Mouse (Mus musculus) limb, embryonic 13.5 days (tissue): ENCODE results near the gene Yeats4. TPM values are rescaled to one million over a fixed set of nuclear protein-coding genes. Genes with fewer than 3 reads are reported as not detected.
"Not testable (repeated sequence)": the region's sequence is repeated elsewhere in the genome, so short reads cannot be mapped to it uniquely, and the experiment has no call there.

ENCODE experiments used
- ATAC-seq: fragments of 200-750 bp; cut with Nextera tagmentation; 2 replicates; pipeline ENCODE4 v1.8.0; 2017; ENCODE audit warnings: low read depth, moderate number of reproducible peaks, moderate TSS enrichment; ENCODE audit not compliant: low FRiP score
- H3K27ac ChIP-seq: fragments of 300-500 bp; sonication (generic); 2 replicates; pipeline ENCODE4 v1.5.1; 2015; ENCODE audit warnings: inconsistent platforms, mild to moderate bottlenecking, moderate library complexity
- H3K27me3 ChIP-seq: fragments of 300-500 bp; sonication (generic); 2 replicates; pipeline ENCODE4 v1.6.1; 2015; ENCODE audit warnings: mild to moderate bottlenecking, inconsistent platforms
- H3K36me3 ChIP-seq: fragments of 300-500 bp; sonication (generic); 2 replicates; pipeline ENCODE4 v1.6.1; 2015; ENCODE audit warnings: inconsistent platforms, mild to moderate bottlenecking, moderate library complexity
- H3K4me1 ChIP-seq: fragments of 300-500 bp; sonication (generic); 2 replicates; pipeline ENCODE4 v1.6.1; 2015; ENCODE audit warnings: inconsistent platforms
- H3K4me2 ChIP-seq: fragments of 300-500 bp; sonication (generic); replicated peaks from 2 replicates; pipeline ENCODE4 v1.6.1; 2015; ENCODE audit warnings: inconsistent platforms, mild to moderate bottlenecking, moderate library complexity
- H3K4me3 ChIP-seq: fragments of 300-500 bp; sonication (generic); 2 replicates; pipeline ENCODE4 v1.5.1; 2015; ENCODE audit warnings: moderate library complexity, mild to moderate bottlenecking, inconsistent platforms
- H3K9ac ChIP-seq: fragments of 300-500 bp; sonication (generic); 2 replicates; pipeline ENCODE4 v1.6.1; 2015; ENCODE audit warnings: mild to moderate bottlenecking, inconsistent platforms
- H3K9me3 ChIP-seq: fragments of 300-500 bp; sonication (generic); 2 replicates; pipeline ENCODE4 v1.6.1; 2016; ENCODE audit warnings: inconsistent platforms
- WGBS: fragments of 180-500 bp; shearing (Covaris S2); methylation state at CpG from one replicate; pipeline ENCODE4 v1.1.7; 2015; 5-methylcytosine and 5-hydroxymethylcytosine counted together
- polyA plus RNA-seq: library from polyadenylated mRNA; unstranded; fragments of >200 nt; fragmentation: Nextera tagmentation; extraction: Ambion mirVana; gene quantifications from 2 replicates; pipeline ENCODE4 v1.2.1, GENCODE M21; 2015

The Yeats4 gene
- polyA plus RNA-seq, 1 experiment from 2014 or later: 72.5 TPM

GRCm38 (mm10) chr10:117217246-117217840 is 7.0 kb downstream of the Yeats4 start:
- 83% methylated on average over 20 of the region's 20 CpGs for WGBS
- no peak for ATAC-seq

DNA sequence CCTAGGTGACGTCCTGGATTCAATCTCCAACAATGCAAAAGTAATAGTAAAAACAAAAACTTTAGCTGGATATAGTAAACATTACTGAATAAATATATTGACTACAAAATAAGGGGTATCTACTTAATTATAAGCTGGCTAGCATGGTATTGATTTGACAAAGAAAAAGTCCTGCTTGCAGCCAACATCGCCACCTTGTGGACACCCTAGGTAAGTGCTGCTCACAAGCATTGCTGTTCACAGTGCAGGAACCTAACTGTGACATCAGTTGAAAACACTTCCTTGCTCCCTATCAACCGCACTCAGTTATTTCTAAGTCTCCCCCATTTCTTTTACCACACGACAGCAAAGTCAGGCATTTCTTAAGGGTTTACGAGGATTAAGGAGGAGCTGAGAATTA is 7.5 kb downstream of the Yeats4 start:
- Histone ChIP-seq H3K27me3 (no peaks in the 10 kb centered on the region), H3K4me2 (no peak overlapping the region), H3K9ac (no peak overlapping the region), H3K4me1 (no peaks in the 10 kb centered on the region), H3K36me3 (peaks cover 87% of the 10 kb centered on the region), H3K9me3 (no peaks in the 10 kb centered on the region), H3K27ac (no peak overlapping the region), H3K4me3 (no peak overlapping the region)
- 71% methylated on average over 5 of the region's 5 CpGs for WGBS
- no peak for ATAC-seq

More at GRCm38 (mm10) chr10:117217246-117217840, 7.0 kb downstream of the Yeats4 start:
- H3K36me3 ChIP-seq: peaks cover 88% of the 10 kb centered on the region
- H3K9ac ChIP-seq: no peak overlapping the region
- H3K4me1 ChIP-seq: no peaks in the 10 kb centered on the region; the same call in 1 of the 2 replicates
- no peak overlapping the region for H3K4me3 ChIP-seq
- no peak overlapping the region for H3K4me2 ChIP-seq
- H3K27ac ChIP-seq: no peak overlapping the region
- no peaks in the 10 kb centered on the region for H3K9me3 ChIP-seq
- no peaks in the 10 kb centered on the region for H3K27me3 ChIP-seq

DNA sequence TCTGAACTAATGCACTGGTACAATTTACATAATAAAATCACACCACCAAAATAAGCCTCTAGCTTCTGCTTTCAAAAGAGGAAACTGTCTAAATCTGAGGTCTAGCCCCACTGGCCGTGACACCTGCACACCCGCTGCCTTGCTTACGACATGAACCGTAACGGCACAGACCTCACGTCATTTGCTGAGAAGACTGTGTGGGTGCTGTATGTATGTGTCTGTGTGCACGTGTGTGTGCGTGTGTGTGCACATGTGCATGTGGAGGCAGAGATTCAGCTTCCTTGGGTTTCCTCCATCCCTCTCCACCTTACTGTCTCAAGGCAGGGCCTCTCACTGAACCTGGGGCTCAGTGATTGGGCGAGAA is 8.2 kb downstream of the Yeats4 start:
- Histone ChIP-seq H3K9me3 (no peaks in the 10 kb centered on the region), H3K36me3 (peaks cover 85% of the 10 kb centered on the region), H3K27me3 (no peaks in the 10 kb centered on the region), H3K4me3 (no peak overlapping the region), H3K4me1 (no peaks in the 10 kb centered on the region), H3K4me2 (no peak overlapping the region), H3K9ac (no peak overlapping the region), H3K27ac (no peak overlapping the region)
- no peak for ATAC-seq
- WGBS: 96% methylated on average over 9 of the region's 9 CpGs

DNA sequence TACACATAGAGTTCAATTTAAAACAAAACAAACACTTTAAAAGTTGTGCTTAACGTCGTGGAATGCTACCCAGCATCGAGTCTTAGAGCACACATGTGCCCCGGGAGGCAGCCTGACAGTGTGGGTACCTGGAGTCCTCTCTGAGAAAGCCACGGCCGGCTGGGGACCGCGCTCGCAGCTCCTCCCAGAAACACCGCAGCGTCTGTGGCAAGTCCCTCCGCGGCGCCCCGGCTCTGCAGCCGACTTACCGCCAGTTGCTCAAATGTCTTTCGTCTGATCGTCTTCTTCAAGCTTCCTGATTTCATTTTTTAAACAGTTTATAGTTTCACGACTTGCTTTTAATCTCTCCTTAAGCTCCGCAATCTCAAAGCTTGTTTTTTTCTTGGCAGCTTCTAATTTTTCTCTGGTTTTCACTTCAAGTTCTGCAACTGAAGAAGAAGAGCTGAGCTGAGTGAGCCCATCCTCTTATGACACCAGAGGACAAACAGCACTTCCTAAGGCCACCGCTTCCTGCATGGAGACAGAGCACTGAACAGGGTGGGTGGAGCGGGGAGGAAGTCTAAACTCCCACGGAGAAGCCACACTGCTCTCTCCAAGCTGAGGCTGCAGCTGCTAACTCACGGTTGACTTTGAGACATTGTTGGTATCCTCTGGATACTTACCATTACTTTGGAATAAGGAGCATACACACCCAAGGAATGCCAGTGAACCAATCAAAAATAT is 8.7 kb downstream of the Yeats4 start:
- Histone ChIP-seq H3K9ac (no peak overlapping the region), H3K4me2 (no peak overlapping the region), H3K27me3 (no peaks in the 10 kb centered on the region), H3K9me3 (no peaks in the 10 kb centered on the region), H3K27ac (no peak overlapping the region), H3K4me3 (no peak overlapping the region), H3K36me3 (peaks cover 80% of the 10 kb centered on the region), H3K4me1 (no peaks in the 10 kb centered on the region)
- WGBS: 94% methylated on average over 25 of the region's 25 CpGs
- no peak for ATAC-seq

GRCm38 (mm10) chr10:117211023-117211422 is 13.3 kb downstream of the Yeats4 start:
- Histone ChIP-seq H3K36me3 (peaks cover 39% of the 10 kb centered on the region), H3K27me3 (no peaks in the 10 kb centered on the region), H3K9ac (no peak overlapping the region), H3K27ac (no peak overlapping the region), H3K4me2 (no peak overlapping the region), H3K9me3 (no peaks in the 10 kb centered on the region), H3K4me1 (peaks cover 8% of the 10 kb centered on the region; the same call in 1 of the 2 replicates), H3K4me3 (no peak overlapping the region)
- no peak for ATAC-seq
- 87% methylated on average over 6 of the region's 6 CpGs for WGBS

DNA sequence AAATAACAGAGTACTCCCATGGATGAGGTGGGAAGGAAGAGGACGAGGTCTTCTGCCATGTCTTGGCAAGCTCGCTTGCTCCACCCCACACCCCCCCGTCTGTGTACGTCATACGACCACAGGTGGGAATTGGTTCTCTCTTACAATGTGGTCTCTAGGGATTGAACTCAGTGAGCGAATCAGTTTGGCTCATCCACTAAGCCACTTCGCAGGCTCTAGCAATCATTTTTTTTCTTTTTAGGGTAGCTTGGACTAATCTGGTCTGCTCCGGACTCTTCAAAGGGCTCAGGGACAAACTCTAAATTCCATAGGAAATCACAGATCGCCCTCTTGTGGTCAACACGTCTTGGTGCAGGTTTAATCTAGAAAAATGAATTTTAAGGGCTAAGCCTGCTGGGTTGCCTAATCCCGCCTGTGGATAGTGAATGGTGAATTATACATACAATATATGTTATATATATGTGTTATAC is 14.8 kb downstream of the Yeats4 start:
- H3K4me3 ChIP-seq: peak overlapping the region; percentile 35
- H3K9ac ChIP-seq: no peak overlapping the region
- H3K27me3 ChIP-seq: no peaks in the 10 kb centered on the region
- 9% methylated on average over 11 of the region's 11 CpGs for WGBS
- H3K9me3 ChIP-seq: 0 out of 2 replicates have a peak, but pooled peaks cover 3% of the 10 kb centered on the region
- peaks cover 24% of the 10 kb centered on the region for H3K36me3 ChIP-seq
- H3K4me2 ChIP-seq: peak overlapping the region; percentile 58
- H3K27ac ChIP-seq: no peak overlapping the region
- ATAC-seq: peak; percentile 54; the same call in 1 of the 2 replicates
- H3K4me1 ChIP-seq: peaks cover 8% of the 10 kb centered on the region; the same call in 1 of the 2 replicates

- not testable (repeated sequence) for H3K27me3 ChIP-seq, ATAC-seq, H3K9me3 ChIP-seq, H3K4me2 ChIP-seq, H3K27ac ChIP-seq, H3K4me3 ChIP-seq, H3K9ac ChIP-seq, H3K4me1 ChIP-seq
- peaks cover 20% of the 10 kb centered on the region for H3K36me3 ChIP-seq
- 88% methylated on average over 6 of the region's 6 CpGs for WGBS
These were observed 15.5 kb downstream of the Yeats4 start for GRCm38 (mm10) chr10:117208787-117209186.

DNA sequence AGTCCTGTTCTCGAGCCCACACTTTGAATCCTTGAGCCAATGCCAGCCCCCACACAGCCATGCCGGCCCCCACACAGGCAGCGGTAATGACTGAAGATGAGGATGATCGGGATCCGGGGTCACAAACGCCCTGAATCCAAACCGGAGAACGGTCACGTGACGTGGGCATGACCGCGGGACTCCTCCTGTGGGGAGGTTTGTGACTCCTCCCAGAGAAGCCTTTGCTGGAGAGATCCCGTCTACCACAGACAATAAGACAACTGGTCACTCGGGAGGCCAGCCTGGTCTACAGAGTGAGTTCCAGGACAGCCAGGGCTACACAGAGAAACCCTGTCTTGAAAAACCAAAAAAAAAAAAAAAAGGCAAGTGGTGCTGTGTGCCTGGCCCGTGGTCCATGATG is 16.1 kb downstream of the Yeats4 start:
- no peak for ATAC-seq
- WGBS: 67% methylated on average over 15 of the region's 15 CpGs

DNA sequence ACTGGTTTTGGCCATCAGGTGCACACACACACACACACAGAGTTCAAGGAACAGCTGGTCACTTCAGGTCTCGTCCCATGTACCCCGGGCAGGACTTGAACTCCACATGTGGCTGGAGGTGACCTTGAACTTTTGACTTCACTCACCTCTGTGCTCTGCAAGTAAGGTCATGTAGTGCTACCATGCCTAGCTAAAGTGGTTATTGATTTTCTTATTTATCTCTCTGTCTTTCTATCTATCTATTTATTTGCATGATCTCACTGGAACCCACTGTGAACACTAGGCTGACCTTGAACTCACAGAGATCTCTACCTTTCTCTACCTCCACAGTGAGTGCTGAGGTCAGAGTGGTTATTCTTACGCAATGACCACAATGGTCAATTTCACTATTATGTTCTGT is 18.2 kb downstream of the Yeats4 start:
- 88% methylated on average over 3 of the region's 3 CpGs for WGBS
- no peak for ATAC-seq
- no peaks in the 10 kb centered on the region for H3K27me3 ChIP-seq
- no peak overlapping the region for H3K4me2 ChIP-seq
- H3K9me3 ChIP-seq: 0 out of 2 replicates have a peak, but pooled peaks cover 3% of the 10 kb centered on the region
- peaks cover 14% of the 10 kb centered on the region for H3K4me1 ChIP-seq
- H3K4me3 ChIP-seq: no peak overlapping the region
- no peak overlapping the region for H3K27ac ChIP-seq
- no peak overlapping the region for H3K9ac ChIP-seq
- no peaks in the 10 kb centered on the region for H3K36me3 ChIP-seq

More for the DNA sequence above, 16.1 kb downstream of the Yeats4 start:
- H3K27ac ChIP-seq: no peak overlapping the region
- no peak overlapping the region for H3K4me2 ChIP-seq
- 0 out of 2 replicates have a peak, but pooled peaks cover 3% of the 10 kb centered on the region for H3K9me3 ChIP-seq
- H3K36me3 ChIP-seq: peaks cover 18% of the 10 kb centered on the region
- no peak overlapping the region for H3K9ac ChIP-seq
- no peaks in the 10 kb centered on the region for H3K27me3 ChIP-seq
- H3K4me1 ChIP-seq: peaks cover 11% of the 10 kb centered on the region
- no peak overlapping the region for H3K4me3 ChIP-seq

DNA sequence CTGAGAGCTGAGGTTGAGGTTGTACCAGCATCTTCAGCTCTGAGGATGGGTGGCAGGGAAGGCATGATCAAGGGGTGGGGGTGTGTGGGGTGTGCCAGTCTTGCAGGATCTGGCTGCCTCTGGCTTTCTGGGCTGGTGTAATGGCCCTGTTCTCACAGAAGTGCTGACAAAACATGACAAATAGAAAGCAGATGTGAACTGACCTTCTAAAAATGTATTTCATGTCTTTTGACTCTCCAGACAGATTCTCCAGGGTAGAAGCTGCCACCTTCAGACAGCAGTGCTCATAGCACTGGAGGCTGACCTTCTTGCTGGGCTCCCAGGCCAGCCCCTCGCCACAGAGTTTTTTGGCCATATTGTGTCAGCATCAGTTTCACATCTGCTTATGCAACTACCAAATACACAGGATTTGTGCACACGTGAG is 20.7 kb downstream of the Yeats4 start:
- no peak overlapping the region for H3K9ac ChIP-seq
- H3K4me1 ChIP-seq: peaks cover 18% of the 10 kb centered on the region
- no peaks in the 10 kb centered on the region for H3K27me3 ChIP-seq
- 0 out of 2 replicates have a peak, but pooled peaks cover 3% of the 10 kb centered on the region for H3K9me3 ChIP-seq
- H3K4me3 ChIP-seq: no peak overlapping the region
- no peaks in the 10 kb centered on the region for H3K36me3 ChIP-seq
- 60% methylated on average over 2 of the region's 2 CpGs for WGBS
- ATAC-seq: 0 out of 2 replicates have a peak, but pooled peaks have one; percentile 40
- H3K4me2 ChIP-seq: no peak overlapping the region
- H3K27ac ChIP-seq: no peak overlapping the region

DNA sequence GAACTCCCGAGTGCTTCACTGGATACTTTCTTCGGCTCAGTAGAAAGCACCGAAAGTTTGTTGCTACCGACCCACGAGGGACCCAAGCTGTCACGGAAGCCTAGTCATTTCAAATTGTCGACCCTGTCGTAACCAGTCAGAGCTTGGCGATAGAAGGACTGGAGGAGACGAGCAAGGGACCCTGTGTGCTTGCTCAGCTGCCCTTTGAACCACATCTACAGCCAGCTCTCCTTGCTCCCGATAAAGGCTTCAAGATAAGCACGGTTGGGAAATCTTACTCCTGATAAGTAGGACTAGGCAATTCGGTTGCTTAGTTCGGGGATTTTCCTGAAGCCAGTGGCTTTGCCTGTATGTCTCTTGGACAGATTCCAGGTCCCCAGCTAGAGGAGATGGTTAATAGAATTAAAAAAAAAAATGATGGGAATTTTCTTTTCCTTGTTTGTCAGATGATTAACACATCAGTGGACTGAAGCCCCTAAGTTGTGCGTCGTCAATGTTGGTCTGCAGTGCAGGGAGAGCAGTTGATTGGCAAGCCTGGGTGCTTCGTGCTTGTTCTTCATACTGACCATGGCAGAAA is 21.2 kb downstream of the Yeats4 start:
- no peak for ATAC-seq
- H3K27ac ChIP-seq: no peak overlapping the region

DNA sequence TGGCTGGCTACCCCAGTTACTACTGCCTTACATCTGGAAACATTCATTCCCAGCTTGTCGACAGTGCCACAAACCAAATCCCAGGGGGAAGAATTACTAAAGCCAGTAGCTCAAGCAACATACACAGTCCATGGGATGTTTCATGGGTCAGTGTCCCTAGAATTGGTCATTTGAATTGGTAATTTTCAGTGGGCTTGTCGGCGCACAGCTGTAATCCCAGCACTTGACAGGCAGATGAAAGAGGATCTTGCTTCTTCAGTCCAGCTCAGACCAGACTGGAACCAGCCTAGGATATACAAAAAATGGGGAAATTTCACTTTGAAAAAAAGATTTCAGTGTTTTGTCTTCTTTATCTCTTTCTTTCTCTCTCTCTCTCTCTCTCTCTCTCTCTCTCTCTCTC is 24.6 kb downstream of the Yeats4 start:
- 0 out of 2 replicates have a peak, but pooled peaks cover under 1% of the 10 kb centered on the region for H3K9me3 ChIP-seq
- H3K36me3 ChIP-seq: no peaks in the 10 kb centered on the region
- no peak overlapping the region for H3K4me2 ChIP-seq
- no peaks in the 10 kb centered on the region for H3K27me3 ChIP-seq
- ATAC-seq: no peak
- no peak overlapping the region for H3K9ac ChIP-seq
- H3K27ac ChIP-seq: 0 out of 2 replicates have a peak overlapping the region, but pooled peaks have one; percentile 33
- peaks cover 13% of the 10 kb centered on the region for H3K4me1 ChIP-seq
- no peak overlapping the region for H3K4me3 ChIP-seq
- WGBS: 59% methylated on average over 3 of the region's 3 CpGs

More for the DNA sequence above, 21.2 kb downstream of the Yeats4 start:
- H3K9ac ChIP-seq: no peak overlapping the region
- H3K27me3 ChIP-seq: no peaks in the 10 kb centered on the region
- H3K9me3 ChIP-seq: 0 out of 2 replicates have a peak, but pooled peaks cover 3% of the 10 kb centered on the region
- no peak overlapping the region for H3K4me2 ChIP-seq
- no peak overlapping the region for H3K4me3 ChIP-seq
- WGBS: 70% methylated on average over 17 of the region's 17 CpGs
- peaks cover 18% of the 10 kb centered on the region for H3K4me1 ChIP-seq
- no peaks in the 10 kb centered on the region for H3K36me3 ChIP-seq
